Mouse (Mus musculus): ENCODE data around the gene Rfng. TPM values are rescaled to one million over a fixed set of nuclear protein-coding genes. Genes with fewer than 3 reads are reported as not detected.

Gene Rfng
- polyA plus RNA-seq, 1 experiment from 2014 or later = 66.4 TPM

DNA sequence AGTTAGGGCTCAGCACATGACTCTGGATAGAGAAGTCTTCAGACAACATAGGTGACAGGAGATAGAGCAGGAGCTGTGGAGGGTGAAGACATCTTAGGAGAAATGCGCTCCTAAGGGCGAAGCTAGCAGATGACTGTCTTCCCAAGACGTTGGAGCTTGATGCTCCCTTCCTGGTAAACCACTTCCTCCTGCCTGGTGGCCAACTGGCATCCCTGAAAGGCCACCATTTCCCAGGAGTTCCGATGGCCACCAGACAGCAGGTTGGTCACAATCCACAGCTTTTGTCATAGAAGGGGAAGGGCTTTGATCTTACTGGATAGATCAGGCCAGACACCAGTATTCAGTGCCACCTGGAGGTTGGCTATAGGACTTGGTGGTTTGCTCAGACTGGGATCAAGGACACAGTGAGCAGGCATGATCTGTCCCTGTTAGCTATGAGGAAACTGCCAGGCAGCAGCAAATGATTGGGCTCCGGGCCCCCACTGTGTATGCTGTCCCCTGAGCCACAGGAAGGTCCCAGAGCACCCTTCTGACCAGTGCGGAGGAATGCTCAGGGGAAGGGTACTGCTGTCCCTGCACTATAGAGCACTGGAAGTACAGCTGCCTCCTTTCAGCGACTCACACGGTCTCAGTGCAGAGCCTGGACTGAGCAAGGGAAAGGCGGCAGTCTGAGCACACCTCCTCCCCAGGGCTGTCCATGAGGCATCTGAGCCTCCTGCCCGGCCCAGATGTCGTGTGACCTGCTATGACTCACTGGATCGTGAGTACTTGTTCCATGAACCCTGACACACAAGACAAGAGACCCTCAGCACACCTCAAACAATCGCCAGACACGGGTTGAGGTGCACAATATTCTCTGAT, 22.0 kb downstream of the Rfng start:
- H3K27ac ChIP-seq (replicated peaks) = no peak overlapping the region
- H3K27me3 ChIP-seq = peaks cover 20% of the 10 kb centered on the region
- H3K9ac ChIP-seq (replicated peaks) = no peak overlapping the region
- no peaks in the 10 kb centered on the region for H3K36me3 ChIP-seq
- 73% methylated on average over 14 of the region's 14 CpGs for whole genome bisulfite sequencing
- peaks cover 15% of the 10 kb centered on the region for H3K9me3 ChIP-seq
- H3K4me1 ChIP-seq = no peaks in the 10 kb centered on the region
- ATAC-seq (ENCODE audit: low FRiP score, low read depth) = no peak
- H3K4me2 ChIP-seq (replicated peaks) = no peak overlapping the region
- H3K4me3 ChIP-seq = no peak overlapping the region

- Histone ChIP-seq H3K27me3 (peaks cover 20% of the 10 kb centered on the region), H3K36me3 (no peaks in the 10 kb centered on the region), H3K9me3 (peaks cover 15% of the 10 kb centered on the region), H3K4me3 (no peak overlapping the region), H3K27ac (replicated peaks) (no peak overlapping the region), H3K4me2 (replicated peaks) (no peak overlapping the region), H3K4me1 (no peaks in the 10 kb centered on the region), H3K9ac (replicated peaks) (no peak overlapping the region)
- 92% methylated on average over 9 of the region's 9 CpGs for WGBS
- ATAC-seq (ENCODE audit: low FRiP score, low read depth) = no peak
These were observed 23.8 kb downstream of the Rfng start for GRCm38 (mm10) chr11:120760236-120760635.

DNA sequence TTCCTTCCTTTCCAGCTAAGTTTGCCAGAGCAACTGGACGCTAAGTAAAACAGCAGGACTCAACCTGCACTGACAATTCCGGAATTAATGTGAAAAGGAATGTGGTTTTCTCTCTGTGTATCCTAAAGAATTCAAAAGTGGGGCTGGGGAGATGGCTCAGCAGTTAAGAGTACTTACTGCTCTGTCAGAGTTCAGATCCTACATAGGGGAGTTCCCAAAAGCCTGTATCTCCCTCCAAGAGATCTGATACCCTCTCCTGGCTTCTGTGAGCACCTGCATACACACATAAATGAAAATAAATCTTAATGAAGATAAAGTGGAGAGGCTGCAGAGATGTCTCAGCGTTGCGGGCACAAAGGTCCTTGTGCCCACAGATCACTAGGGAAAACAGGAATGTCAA, 32.4 kb downstream of the Rfng start:
- no peak for ATAC-seq (ENCODE audit: low FRiP score, low read depth)
- Histone ChIP-seq H3K9me3 (no peaks in the 10 kb centered on the region), H3K27ac (replicated peaks) (no peak overlapping the region), H3K4me1 (no peaks in the 10 kb centered on the region), H3K27me3 (no peaks in the 10 kb centered on the region), H3K4me3 (no peak overlapping the region), H3K9ac (replicated peaks) (no peak overlapping the region), H3K4me2 (replicated peaks) (no peak overlapping the region), H3K36me3 (no peaks in the 10 kb centered on the region)
- WGBS = 76% methylated on average over 4 of the region's 4 CpGs

DNA sequence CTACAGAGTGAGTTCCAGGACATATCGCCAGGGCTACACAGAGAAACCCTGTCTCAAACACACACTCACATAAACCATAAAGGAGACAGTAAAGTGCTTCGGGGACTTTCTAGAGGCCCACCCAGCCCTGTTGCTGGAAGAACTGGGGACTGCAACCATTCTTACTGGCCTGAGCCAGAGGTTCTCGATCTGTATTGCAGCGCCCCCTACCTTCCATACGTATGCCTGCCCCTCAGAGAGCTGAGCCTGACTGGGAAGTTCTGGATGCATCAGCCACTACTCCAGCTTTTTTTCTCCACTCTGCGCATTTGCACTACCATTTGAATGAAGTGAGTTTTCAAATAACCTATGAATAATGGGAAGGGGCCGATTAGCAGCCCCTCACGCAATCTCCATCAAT, 34.6 kb downstream of the Rfng start:
- 63% methylated on average over 8 of the region's 8 CpGs for WGBS
- no peaks in the 10 kb centered on the region for H3K9me3 ChIP-seq
- no peaks in the 10 kb centered on the region for H3K4me1 ChIP-seq
- H3K27me3 ChIP-seq = no peaks in the 10 kb centered on the region; the same call in 1 of the 2 replicates
- no peak overlapping the region for H3K4me3 ChIP-seq
- ATAC-seq (ENCODE audit: low FRiP score, low read depth) = no peak
- no peaks in the 10 kb centered on the region for H3K36me3 ChIP-seq
- H3K27ac ChIP-seq (replicated peaks) = no peak overlapping the region
- no peak overlapping the region for H3K4me2 ChIP-seq (replicated peaks)
- no peak overlapping the region for H3K9ac ChIP-seq (replicated peaks)

- H3K27me3 ChIP-seq = no peaks in the 10 kb centered on the region; the same call in 1 of the 2 replicates
- no peak overlapping the region for H3K9ac ChIP-seq (replicated peaks)
- no peak for ATAC-seq (ENCODE audit: low FRiP score, low read depth)
- no peaks in the 10 kb centered on the region for H3K4me1 ChIP-seq
- no peak overlapping the region for H3K4me3 ChIP-seq
- H3K4me2 ChIP-seq (replicated peaks) = no peak overlapping the region
- 87% methylated on average over 4 of the region's 4 CpGs for WGBS
- no peak overlapping the region for H3K27ac ChIP-seq (replicated peaks)
- no peaks in the 10 kb centered on the region for H3K36me3 ChIP-seq
- no peaks in the 10 kb centered on the region for H3K9me3 ChIP-seq
These were observed 36.0 kb downstream of the Rfng start for GRCm38 (mm10) chr11:120747974-120748373.

GRCm38 (mm10) chr11:120744121-120744701, 39.8 kb downstream of the Rfng start:
- Histone ChIP-seq H3K36me3 (no peaks in the 10 kb centered on the region), H3K9me3 (no peaks in the 10 kb centered on the region), H3K4me3 (no peak overlapping the region), H3K4me1 (no peaks in the 10 kb centered on the region), H3K27ac (replicated peaks) (no peak overlapping the region), H3K27me3 (peaks cover 8% of the 10 kb centered on the region), H3K9ac (replicated peaks) (no peak overlapping the region), H3K4me2 (replicated peaks) (no peak overlapping the region)
- WGBS = 79% methylated on average over 7 of the region's 7 CpGs
- ATAC-seq (ENCODE audit: low FRiP score, low read depth) = no peak

DNA sequence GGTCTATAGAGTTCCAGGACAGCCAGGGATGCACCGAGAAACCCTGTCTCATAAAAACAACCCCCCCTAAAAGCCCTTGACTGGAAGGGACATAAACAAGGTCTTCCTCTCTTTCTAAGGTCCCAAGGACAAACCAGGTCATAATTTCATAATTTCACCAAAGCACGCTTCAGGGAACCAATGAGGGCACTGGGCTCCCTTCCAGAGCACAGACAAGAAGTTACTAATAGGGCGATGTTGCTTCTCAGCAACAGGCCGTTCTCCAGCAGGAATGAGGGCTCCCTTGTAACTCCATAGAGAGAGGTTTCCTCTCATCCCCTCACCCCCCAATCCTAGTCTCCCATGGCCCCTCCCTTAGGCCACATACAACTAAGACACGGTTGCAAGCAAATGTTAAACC, 43.0 kb downstream of the Rfng start:
- Histone ChIP-seq H3K27me3 (peaks cover 8% of the 10 kb centered on the region), H3K4me2 (replicated peaks) (no peak overlapping the region), H3K4me1 (no peaks in the 10 kb centered on the region), H3K27ac (replicated peaks) (no peak overlapping the region), H3K9ac (replicated peaks) (no peak overlapping the region), H3K36me3 (no peaks in the 10 kb centered on the region), H3K9me3 (no peaks in the 10 kb centered on the region), H3K4me3 (no peak overlapping the region)
- 92% methylated on average over 5 of the region's 5 CpGs for WGBS
- ATAC-seq (ENCODE audit: low FRiP score, low read depth) = no peak

GRCm38 (mm10) chr11:120736424-120736823, 47.6 kb downstream of the Rfng start:
- no peaks in the 10 kb centered on the region for H3K4me1 ChIP-seq
- H3K36me3 ChIP-seq = no peaks in the 10 kb centered on the region
- ATAC-seq (ENCODE audit: low FRiP score, low read depth) = no peak
- H3K9me3 ChIP-seq = no peaks in the 10 kb centered on the region
- H3K4me2 ChIP-seq (replicated peaks) = no peak overlapping the region
- no peak overlapping the region for H3K27ac ChIP-seq (replicated peaks)
- H3K27me3 ChIP-seq = 0 out of 2 replicates have a peak, but pooled peaks cover 6% of the 10 kb centered on the region
- H3K4me3 ChIP-seq = no peak overlapping the region
- 70% methylated on average over 6 of the region's 6 CpGs for WGBS
- no peak overlapping the region for H3K9ac ChIP-seq (replicated peaks)

DNA sequence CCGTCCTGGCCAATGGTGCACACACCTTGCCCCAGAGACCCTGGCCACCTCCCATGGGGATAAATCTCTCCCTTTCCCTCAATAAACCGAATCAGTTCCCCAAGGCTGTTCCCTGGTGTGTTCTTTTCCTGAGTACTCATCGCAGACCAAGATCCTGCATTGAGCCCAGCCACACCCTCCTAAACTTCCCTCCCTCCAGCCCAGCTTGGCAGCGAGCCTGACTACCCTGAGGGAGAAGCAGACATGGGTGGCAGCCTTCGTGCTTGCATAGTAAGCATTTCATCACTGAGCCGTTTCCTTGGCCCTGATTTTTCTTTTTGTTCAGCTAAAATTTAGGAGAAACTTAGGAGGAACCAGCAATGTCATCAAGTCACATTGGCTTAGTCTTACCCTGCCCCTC, 50.5 kb downstream of the Rfng start:
- no peak overlapping the region for H3K27ac ChIP-seq (replicated peaks)
- H3K4me1 ChIP-seq = peaks cover 5% of the 10 kb centered on the region; the same call in 1 of the 2 replicates
- H3K4me2 ChIP-seq (replicated peaks) = no peak overlapping the region
- WGBS = 67% methylated on average over 6 of the region's 6 CpGs
- peaks cover 28% of the 10 kb centered on the region for H3K27me3 ChIP-seq
- no peak overlapping the region for H3K4me3 ChIP-seq
- H3K36me3 ChIP-seq = no peaks in the 10 kb centered on the region
- no peaks in the 10 kb centered on the region for H3K9me3 ChIP-seq
- H3K9ac ChIP-seq (replicated peaks) = no peak overlapping the region
- ATAC-seq (ENCODE audit: low FRiP score, low read depth) = no peak

- H3K4me2 ChIP-seq (replicated peaks) = no peak within 1 kb of the TSS
- no peaks in the 10 kb centered on the region for H3K36me3 ChIP-seq
- no peak within 1 kb of the TSS for H3K27ac ChIP-seq (replicated peaks)
- peaks cover 5% of the 10 kb centered on the region; the same call in 1 of the 2 replicates for H3K4me1 ChIP-seq
- H3K27me3 ChIP-seq = peaks cover 33% of the 10 kb centered on the region
- no peak within 1 kb of the TSS for H3K9ac ChIP-seq (replicated peaks)
- H3K4me3 ChIP-seq = no peak within 1 kb of the TSS
- H3K9me3 ChIP-seq = no peaks in the 10 kb centered on the region
- no peak for ATAC-seq (ENCODE audit: low FRiP score, low read depth)
- WGBS = 76% methylated on average over 12 of the region's 12 CpGs
These were observed 51.9 kb downstream of the Rfng start, which contains the start of gene Cbr2 for GRCm38 (mm10) chr11:120731858-120732680. Gene Cbr2 (minus strand): TSS chr11:120732114.

DNA sequence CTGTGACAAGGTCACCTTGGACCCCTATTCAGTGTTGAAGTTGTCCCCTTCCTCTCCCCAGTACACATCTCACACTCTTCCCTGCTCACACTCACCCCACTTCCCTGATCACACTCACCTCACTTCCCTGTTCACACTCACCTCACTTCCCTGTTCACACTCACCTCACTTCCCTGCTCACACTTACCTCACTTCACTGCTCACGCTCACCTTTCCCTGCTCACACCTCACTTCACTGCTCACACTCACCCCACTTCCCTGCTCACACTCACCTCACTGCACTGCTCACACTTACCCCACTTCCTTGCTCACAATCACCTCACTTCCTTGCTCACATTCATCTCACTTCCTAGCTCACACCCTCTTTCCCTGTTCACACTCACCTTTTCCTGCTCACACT, 52.6 kb downstream of the Rfng start:
- H3K36me3 ChIP-seq = no peaks in the 10 kb centered on the region
- no peak overlapping the region for H3K4me3 ChIP-seq
- no peak overlapping the region for H3K4me2 ChIP-seq (replicated peaks)
- H3K9me3 ChIP-seq = no peaks in the 10 kb centered on the region
- no peak overlapping the region for H3K9ac ChIP-seq (replicated peaks)
- WGBS = 96% methylated on average over 1 of the region's 1 CpGs
- H3K27ac ChIP-seq (replicated peaks) = no peak overlapping the region
- peaks cover 38% of the 10 kb centered on the region for H3K27me3 ChIP-seq
- ATAC-seq (ENCODE audit: low FRiP score, low read depth) = no peak
- H3K4me1 ChIP-seq = peaks cover 12% of the 10 kb centered on the region
